Mouse (Mus musculus): Measurements from ENCODE around the gene Rnf5. TPM values are rescaled to one million over a fixed set of nuclear protein-coding genes. Genes with fewer than 3 reads are reported as not detected.

Rnf5 gene
- 111 TPM for polyA plus RNA-seq (2015; fragmentation: Illumina TruSeq; extraction: RNeasy Lipid Tissue Mini Kit (QIAGEN cat#74804); ENCODE audit: low read depth, low replicate concordance)

GRCm38 (mm10) chr17:34603375-34604060, at the start of gene Rnf5:
Gene Rnf5 (minus strand): TSS chr17:34603690.

GRCm38 (mm10) chr17:34646906-34647787, 43.7 kb upstream of the Rnf5 start, which contains the start of gene Atf6b:
Gene Atf6b (plus strand): TSS chr17:34647146.

GRCm38 (mm10) chr17:34644608-34645007, 41.1 kb upstream of the Rnf5 start, which contains the start of gene Fkbpl:
Gene Fkbpl (plus strand): TSS chr17:34644764.

GRCm38 (mm10) chr17:34629221-34629751, 25.8 kb upstream of the Rnf5 start, which contains the start of gene Prrt1:
Gene Prrt1 (plus strand): TSS chr17:34629533.

GRCm38 (mm10) chr17:34627943-34628643, 24.6 kb upstream of the Rnf5 start, which contains the start of gene Ppt2:
Gene Ppt2 (minus strand): TSS chr17:34628510.

GRCm38 (mm10) chr17:34615871-34616270, 12.4 kb upstream of the Rnf5 start, which contains the start of gene Egfl8:
Gene Egfl8 (minus strand): TSS chr17:34615971.

GRCm38 (mm10) chr17:34604061-34604508, 595 bp upstream of the Rnf5 start, which contains the start of gene Agpat1:
Gene Agpat1 (plus strand): TSS chr17:34604262.

DNA sequence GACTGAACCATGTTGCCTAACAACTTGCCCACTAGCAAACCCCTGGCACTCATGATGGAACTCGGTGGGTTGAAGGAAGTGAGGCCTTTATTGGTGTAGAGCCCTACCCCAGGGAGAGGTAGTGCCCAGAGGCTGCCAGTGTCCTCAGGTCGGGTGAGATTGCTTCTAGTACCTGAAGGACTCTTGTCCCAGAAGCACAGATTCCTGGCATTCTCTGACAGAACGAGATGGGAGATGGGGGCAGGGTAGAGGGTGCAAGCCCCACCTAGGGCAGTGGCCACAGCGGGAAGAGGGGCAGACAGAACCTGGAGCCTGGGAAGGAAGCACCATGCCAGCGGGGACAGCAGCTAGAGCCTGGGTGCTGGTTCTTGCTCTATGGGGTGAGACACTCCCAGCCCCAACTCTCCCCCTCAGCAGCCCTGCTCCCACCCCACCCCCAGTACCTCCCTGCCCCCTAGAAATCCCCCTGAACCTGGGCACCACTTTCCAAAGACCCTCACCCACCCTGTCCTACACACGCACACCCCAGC, 5.9 kb downstream of the Rnf5 start, which contains the start of gene Ager:
Gene Ager, plus strand, starts transcription at position 297 of the 530 bp plus-strand sequence.

GRCm38 (mm10) chr17:34591029-34591993, 12.2 kb downstream of the Rnf5 start, which contains the start of gene Pbx2:
Gene Pbx2 (plus strand): TSS chr17:34591266.

DNA sequence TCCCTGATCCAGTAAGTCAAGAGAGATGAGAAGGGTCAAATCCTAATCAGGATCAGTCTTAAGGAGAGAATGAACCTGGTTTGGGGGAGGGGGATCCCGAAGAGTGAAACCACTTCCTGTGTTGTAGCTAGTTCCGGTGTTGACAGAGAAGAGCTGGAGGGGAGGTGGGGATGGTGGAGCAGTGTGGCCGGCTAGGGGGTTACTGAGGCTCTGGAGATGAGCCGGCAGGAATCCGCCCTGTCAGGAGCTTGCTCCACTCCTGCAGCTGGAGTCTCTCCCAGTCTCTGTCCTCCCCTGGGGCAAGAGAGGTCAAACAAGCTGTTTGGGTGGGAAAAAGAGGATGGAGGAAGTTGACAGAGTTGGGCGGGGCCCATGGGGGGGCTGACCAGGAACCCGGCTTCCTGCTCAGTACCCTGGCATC, 13.8 kb downstream of the Rnf5 start, which contains the start of gene Gpsm3:
Gene Gpsm3, plus strand, starts transcription at position 126 of the 421 bp plus-strand sequence.

DNA sequence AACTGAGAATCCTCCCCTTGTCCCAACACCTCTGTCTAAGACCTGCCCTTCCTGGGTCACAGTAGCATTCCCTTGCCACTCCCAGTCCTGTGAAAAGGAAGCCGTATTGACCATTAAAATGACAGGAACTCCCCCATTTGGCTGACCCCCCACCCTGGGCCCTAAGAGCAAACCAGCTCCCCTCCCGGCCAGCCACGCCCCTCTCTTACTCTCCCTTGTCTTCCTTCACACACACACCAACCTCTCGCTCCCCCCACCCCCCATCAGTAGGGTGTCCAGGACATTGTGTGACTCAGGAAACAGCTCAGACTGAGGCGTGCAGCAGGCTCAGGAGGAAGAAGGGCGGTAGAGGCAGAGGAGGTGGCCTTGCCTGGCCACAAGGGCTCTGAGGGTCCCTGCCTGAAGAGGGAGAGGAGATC, 39.5 kb downstream of the Rnf5 start, which contains the start of gene Notch4:
Gene Notch4, plus strand, starts transcription at position 266 of the 419 bp plus-strand sequence.

Other genes starting within 250 kb of the Rnf5 start
- gene Btnl2, start 248.9 kb downstream of the Rnf5 start, polyA plus RNA-seq (2015; fragmentation: Illumina TruSeq; extraction: RNeasy Lipid Tissue Mini Kit (QIAGEN cat#74804); ENCODE audit: low read depth, low replicate concordance): not detected
- not detected for gene Btnl1, start 226.6 kb downstream of the Rnf5 start, polyA plus RNA-seq (2015; fragmentation: Illumina TruSeq; extraction: RNeasy Lipid Tissue Mini Kit (QIAGEN cat#74804); ENCODE audit: low read depth, low replicate concordance)
- gene BC051142, start 204.9 kb downstream of the Rnf5 start, polyA plus RNA-seq (2015; fragmentation: Illumina TruSeq; extraction: RNeasy Lipid Tissue Mini Kit (QIAGEN cat#74804); ENCODE audit: low read depth, low replicate concordance): 4.6 TPM
- gene Btnl4, start 126.4 kb downstream of the Rnf5 start, polyA plus RNA-seq (2015; fragmentation: Illumina TruSeq; extraction: RNeasy Lipid Tissue Mini Kit (QIAGEN cat#74804); ENCODE audit: low read depth, low replicate concordance): not detected
- not detected for gene Btnl6, start 86.3 kb downstream of the Rnf5 start, polyA plus RNA-seq (2015; fragmentation: Illumina TruSeq; extraction: RNeasy Lipid Tissue Mini Kit (QIAGEN cat#74804); ENCODE audit: low read depth, low replicate concordance)
- gene Notch4, start 39.4 kb downstream of the Rnf5 start, polyA plus RNA-seq (2015; fragmentation: Illumina TruSeq; extraction: RNeasy Lipid Tissue Mini Kit (QIAGEN cat#74804); ENCODE audit: low read depth, low replicate concordance): 2.6 TPM
- gene Gpsm3, start 13.9 kb downstream of the Rnf5 start, polyA plus RNA-seq (2015; fragmentation: Illumina TruSeq; extraction: RNeasy Lipid Tissue Mini Kit (QIAGEN cat#74804); ENCODE audit: low read depth, low replicate concordance): 3.5 TPM
- 44.5 TPM for gene Pbx2, start 12.4 kb downstream of the Rnf5 start, polyA plus RNA-seq (2015; fragmentation: Illumina TruSeq; extraction: RNeasy Lipid Tissue Mini Kit (QIAGEN cat#74804); ENCODE audit: low read depth, low replicate concordance)
- 0.58 TPM for gene Ager, start 5.8 kb downstream of the Rnf5 start, polyA plus RNA-seq (2015; fragmentation: Illumina TruSeq; extraction: RNeasy Lipid Tissue Mini Kit (QIAGEN cat#74804); ENCODE audit: low read depth, low replicate concordance)
- gene Agpat1, start 572 bp upstream of the Rnf5 start, polyA plus RNA-seq (2015; fragmentation: Illumina TruSeq; extraction: RNeasy Lipid Tissue Mini Kit (QIAGEN cat#74804); ENCODE audit: low read depth, low replicate concordance): 124 TPM
- 3.2 TPM for gene Egfl8, start 12.3 kb upstream of the Rnf5 start, polyA plus RNA-seq (2015; fragmentation: Illumina TruSeq; extraction: RNeasy Lipid Tissue Mini Kit (QIAGEN cat#74804); ENCODE audit: low read depth, low replicate concordance)
- 37.7 TPM for gene Ppt2, start 24.8 kb upstream of the Rnf5 start, polyA plus RNA-seq (2015; fragmentation: Illumina TruSeq; extraction: RNeasy Lipid Tissue Mini Kit (QIAGEN cat#74804); ENCODE audit: low read depth, low replicate concordance)
- gene Prrt1, start 25.8 kb upstream of the Rnf5 start, polyA plus RNA-seq (2015; fragmentation: Illumina TruSeq; extraction: RNeasy Lipid Tissue Mini Kit (QIAGEN cat#74804); ENCODE audit: low read depth, low replicate concordance): 123 TPM
- gene Fkbpl, start 41.1 kb upstream of the Rnf5 start, polyA plus RNA-seq (2015; fragmentation: Illumina TruSeq; extraction: RNeasy Lipid Tissue Mini Kit (QIAGEN cat#74804); ENCODE audit: low read depth, low replicate concordance): 12.5 TPM
- 54.8 TPM for gene Atf6b, start 43.5 kb upstream of the Rnf5 start, polyA plus RNA-seq (2015; fragmentation: Illumina TruSeq; extraction: RNeasy Lipid Tissue Mini Kit (QIAGEN cat#74804); ENCODE audit: low read depth, low replicate concordance)
- 0.86 TPM for gene Tnxb, start 66.8 kb upstream of the Rnf5 start, polyA plus RNA-seq (2015; fragmentation: Illumina TruSeq; extraction: RNeasy Lipid Tissue Mini Kit (QIAGEN cat#74804); ENCODE audit: low read depth, low replicate concordance)
- gene C4b, start 140.2 kb upstream of the Rnf5 start, polyA plus RNA-seq (2015; fragmentation: Illumina TruSeq; extraction: RNeasy Lipid Tissue Mini Kit (QIAGEN cat#74804); ENCODE audit: low read depth, low replicate concordance): 10.9 TPM
- not detected for gene Cyp21a1, start 200.9 kb upstream of the Rnf5 start, polyA plus RNA-seq (2015; fragmentation: Illumina TruSeq; extraction: RNeasy Lipid Tissue Mini Kit (QIAGEN cat#74804); ENCODE audit: low read depth, low replicate concordance)
- 67.9 TPM for gene Stk19, start 233.3 kb upstream of the Rnf5 start, polyA plus RNA-seq (2015; fragmentation: Illumina TruSeq; extraction: RNeasy Lipid Tissue Mini Kit (QIAGEN cat#74804); ENCODE audit: low read depth, low replicate concordance)
- 37.4 TPM for gene Dxo, start 233.3 kb upstream of the Rnf5 start, polyA plus RNA-seq (2015; fragmentation: Illumina TruSeq; extraction: RNeasy Lipid Tissue Mini Kit (QIAGEN cat#74804); ENCODE audit: low read depth, low replicate concordance)
- gene Skiv2l, start 246.5 kb upstream of the Rnf5 start, polyA plus RNA-seq (2015; fragmentation: Illumina TruSeq; extraction: RNeasy Lipid Tissue Mini Kit (QIAGEN cat#74804); ENCODE audit: low read depth, low replicate concordance): 47.0 TPM
- gene Nelfe, start 246.7 kb upstream of the Rnf5 start, polyA plus RNA-seq (2015; fragmentation: Illumina TruSeq; extraction: RNeasy Lipid Tissue Mini Kit (QIAGEN cat#74804); ENCODE audit: low read depth, low replicate concordance): 35.3 TPM

All from brain, adult 10 weeks (tissue).